Mouse (Mus musculus) induced T-regulatory cell, adult 2 months (primary cell): ENCODE results near the gene Ift88.

Source experiments
- DNase-seq: peaks from one replicate; pipeline ENCODE4 v3.0.0-alpha.2; 2012; ENCODE audit warnings: low read depth

Gene Ift88

GRCm38 (mm10) chr14:57423432-57424211 is at the start of gene Ift88:
TSS of gene Ift88 (plus strand) at chr14:57424062.
- DNase-seq, result peak; percentile 88

- no peak for DNase-seq
These were observed 48.7 kb upstream of the Ift88 start for GRCm38 (mm10) chr14:57375205-57375604.

GRCm38 (mm10) chr14:57376016-57376415 is 47.8 kb upstream of the Ift88 start:
- no peak for DNase-seq

GRCm38 (mm10) chr14:57376956-57377355 is 46.9 kb upstream of the Ift88 start:
- no peak for DNase-seq

- no peak for DNase-seq
These were observed 46.3 kb upstream of the Ift88 start for GRCm38 (mm10) chr14:57377531-57377930.

GRCm38 (mm10) chr14:57385667-57386066 is 38.2 kb upstream of the Ift88 start:
- no peak for DNase-seq

GRCm38 (mm10) chr14:57386758-57387561 is 36.9 kb upstream of the Ift88 start:
- no peak for DNase-seq

- no peak for DNase-seq
These were observed 32.2 kb upstream of the Ift88 start for GRCm38 (mm10) chr14:57391621-57392020.

GRCm38 (mm10) chr14:57392278-57392677 is 31.6 kb upstream of the Ift88 start:
- DNase-seq, result no peak

- DNase-seq, result no peak
These were observed 28.4 kb upstream of the Ift88 start for GRCm38 (mm10) chr14:57395470-57395869.

- no peak for DNase-seq
These were observed 26.6 kb upstream of the Ift88 start for GRCm38 (mm10) chr14:57397221-57397620.

GRCm38 (mm10) chr14:57398065-57398757 is 25.7 kb upstream of the Ift88 start, which contains the start of gene Cryl1:
TSS of gene Cryl1 (minus strand) at chr14:57398529.
- DNase-seq, result peak; percentile 98

GRCm38 (mm10) chr14:57398813-57399427 is 24.9 kb upstream of the Ift88 start:
- peak; percentile 76 for DNase-seq

- DNase-seq, result no peak
These were observed 21.0 kb upstream of the Ift88 start for GRCm38 (mm10) chr14:57402815-57403214.

GRCm38 (mm10) chr14:57407039-57407987 is 16.5 kb upstream of the Ift88 start:
- peak; percentile 58 for DNase-seq

- DNase-seq, result no peak
These were observed 15.8 kb upstream of the Ift88 start for GRCm38 (mm10) chr14:57408100-57408499.

GRCm38 (mm10) chr14:57409106-57409505 is 14.8 kb upstream of the Ift88 start:
- peak; percentile 62 for DNase-seq

- no peak for DNase-seq
These were observed 11.7 kb upstream of the Ift88 start for GRCm38 (mm10) chr14:57412166-57412565.

GRCm38 (mm10) chr14:57417187-57417586 is 6.7 kb upstream of the Ift88 start:
- no peak for DNase-seq

- no peak for DNase-seq
These were observed 325 bp downstream of the Ift88 start for GRCm38 (mm10) chr14:57424212-57424561.

- DNase-seq, result no peak
These were observed 6.6 kb downstream of the Ift88 start for GRCm38 (mm10) chr14:57430451-57430850.
